Mouse (Mus musculus): ENCODE measurements at regions not wholly inside any gene's neighbourhood (a gene's known extent, or its start where the extent isn't known, plus 50 kb on each side); places are given as distances from the start of the nearest gene placed in this dataset.

GRCm38 (mm10) chr9:51379589-51379988, 50.9 kb upstream of the 1810046K07Rik start:
- no peak for DNase-seq (ENCODE audit: low read depth)

- no peak for DNase-seq (ENCODE audit: low read depth)
Measured at GRCm38 (mm10) chr9:51393921-51394320, 65.2 kb upstream of the 1810046K07Rik start.

DNA sequence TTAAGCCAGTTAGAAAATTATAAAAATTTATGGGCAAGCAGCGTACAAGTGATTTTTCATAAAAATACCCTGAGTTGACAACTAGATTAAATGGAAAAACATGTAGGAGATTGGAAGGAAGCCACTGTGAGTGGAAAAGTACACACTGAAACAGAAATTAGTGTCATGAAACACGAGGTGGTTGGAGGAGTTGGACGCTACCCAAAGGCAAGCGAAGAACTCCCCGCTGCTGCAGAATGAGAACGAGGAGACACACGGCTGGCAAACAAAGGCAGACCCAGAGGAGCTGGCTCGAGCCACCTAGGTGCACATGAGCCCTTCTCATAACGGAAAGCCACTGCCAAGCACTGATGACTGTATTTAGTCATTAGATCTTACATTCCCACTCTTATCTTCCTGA, 65.7 kb upstream of the 1810046K07Rik start:
- no peak for DNase-seq (ENCODE audit: low read depth)

DNA sequence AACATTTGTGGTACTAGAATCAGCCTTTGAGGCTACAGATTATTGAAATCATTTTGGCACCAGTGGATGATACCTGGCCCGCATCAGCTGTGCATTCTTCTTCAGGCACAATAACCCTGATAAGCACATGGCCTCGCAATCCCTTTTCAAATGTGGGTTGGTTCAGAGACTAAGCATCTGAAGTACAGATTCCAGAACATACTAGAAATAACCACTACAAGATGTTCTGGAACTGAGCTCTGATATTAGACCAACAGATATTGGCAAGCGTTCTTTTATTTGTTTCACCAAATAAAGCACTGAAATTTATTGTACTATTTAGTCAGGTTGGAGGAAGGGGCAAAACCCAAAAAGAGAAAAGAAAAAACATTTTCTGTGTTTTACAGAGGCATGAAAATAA, 68.1 kb upstream of the 1810046K07Rik start:
- DNase-seq (ENCODE audit: low read depth) = no peak

DNA sequence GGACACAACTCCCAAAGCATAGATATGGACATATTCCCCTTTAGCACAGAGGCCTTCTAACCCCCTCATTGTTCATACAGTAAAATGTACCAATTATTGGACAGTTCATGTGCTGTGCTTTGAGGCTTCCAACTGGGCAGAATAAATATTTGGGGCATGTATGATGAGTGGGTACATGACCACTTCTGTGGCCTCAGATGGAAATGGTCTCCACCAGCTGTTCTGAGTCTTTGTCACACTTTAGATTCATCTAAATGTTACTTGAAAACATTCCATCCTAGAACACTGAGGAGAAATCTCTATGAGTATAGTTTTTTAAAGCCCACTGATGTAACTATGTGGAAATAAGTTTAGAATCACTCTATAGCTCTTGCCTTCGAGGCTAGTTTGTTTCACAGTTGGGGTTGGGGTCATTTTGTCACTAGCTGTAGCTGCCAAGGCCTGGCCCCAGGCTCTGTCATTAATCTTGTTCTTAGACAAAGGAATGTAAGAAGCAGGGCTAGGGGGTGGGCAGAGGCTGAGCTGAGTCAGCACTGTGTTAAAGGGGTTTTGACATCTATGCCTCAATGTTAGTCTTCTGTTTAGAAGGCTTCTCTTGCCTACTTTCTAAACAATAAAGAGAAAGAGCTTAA, 69.0 kb upstream of the 1810046K07Rik start:
- no peak for DNase-seq (ENCODE audit: low read depth)

DNA sequence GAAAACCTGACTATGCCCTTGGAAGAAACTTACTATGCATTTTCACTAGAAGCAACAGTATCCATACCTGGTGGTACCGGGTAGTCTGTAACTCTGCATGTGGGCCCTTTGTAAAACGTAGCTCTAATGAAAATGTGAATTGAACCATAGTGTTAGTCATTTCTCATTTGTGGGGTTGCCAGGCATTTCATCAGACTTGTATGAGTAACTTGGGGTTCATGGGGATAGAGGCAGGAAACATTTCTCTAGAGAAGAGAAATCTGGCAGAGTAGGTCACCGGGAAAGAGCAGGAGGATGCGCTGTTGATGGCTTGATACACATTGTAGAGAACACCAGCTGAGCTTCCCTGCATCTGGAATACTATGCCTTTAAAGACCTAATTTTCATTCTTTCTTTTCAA, 70.2 kb upstream of the 1810046K07Rik start:
- no peak for DNase-seq (ENCODE audit: low read depth)

DNA sequence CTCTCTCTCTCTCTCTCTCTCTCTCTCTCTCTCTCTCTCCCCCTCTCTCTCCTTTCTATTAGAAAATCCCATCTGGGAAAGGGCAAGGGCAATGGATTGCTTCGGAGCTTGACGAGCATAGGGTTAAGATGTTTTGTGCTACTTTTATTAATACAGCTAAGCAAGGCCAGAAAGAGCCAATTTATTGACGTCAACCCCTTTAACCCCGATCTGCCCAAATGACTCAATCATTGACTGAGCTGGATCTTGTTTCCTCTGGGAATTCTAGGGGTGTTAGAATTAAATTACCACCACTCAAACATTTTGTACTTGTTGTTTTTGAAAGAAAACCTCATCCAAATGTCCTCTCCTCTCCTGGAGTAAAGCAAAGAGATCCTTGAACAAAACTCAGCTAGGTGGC, 70.6 kb upstream of the 1810046K07Rik start:
- no peak for DNase-seq (ENCODE audit: low read depth)

- no peak for DNase-seq (ENCODE audit: low read depth)
Measured at GRCm38 (mm10) chr9:51401779-51402178, 73.1 kb upstream of the 1810046K07Rik start.

DNA sequence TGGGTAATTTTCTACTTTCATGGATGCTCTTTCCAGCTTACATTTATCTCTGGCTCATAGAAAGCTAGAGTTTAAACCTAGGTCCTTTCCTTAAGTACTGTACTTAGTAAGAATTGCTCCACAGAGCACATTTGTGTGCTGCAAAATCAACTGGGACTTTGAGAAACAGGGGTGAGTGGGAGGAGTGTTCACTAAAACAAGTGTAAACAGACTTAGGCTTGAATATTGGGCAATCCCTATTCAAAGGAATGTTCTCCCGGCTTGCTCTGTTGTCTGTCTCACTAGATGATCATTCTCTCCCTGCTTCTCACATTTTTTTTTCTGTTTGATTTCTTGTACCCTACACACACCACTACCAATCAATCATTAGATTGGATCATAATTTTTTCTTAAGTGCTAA, 79.3 kb upstream of the 1810046K07Rik start:
- DNase-seq (ENCODE audit: low read depth) = peak; percentile 45

DNA sequence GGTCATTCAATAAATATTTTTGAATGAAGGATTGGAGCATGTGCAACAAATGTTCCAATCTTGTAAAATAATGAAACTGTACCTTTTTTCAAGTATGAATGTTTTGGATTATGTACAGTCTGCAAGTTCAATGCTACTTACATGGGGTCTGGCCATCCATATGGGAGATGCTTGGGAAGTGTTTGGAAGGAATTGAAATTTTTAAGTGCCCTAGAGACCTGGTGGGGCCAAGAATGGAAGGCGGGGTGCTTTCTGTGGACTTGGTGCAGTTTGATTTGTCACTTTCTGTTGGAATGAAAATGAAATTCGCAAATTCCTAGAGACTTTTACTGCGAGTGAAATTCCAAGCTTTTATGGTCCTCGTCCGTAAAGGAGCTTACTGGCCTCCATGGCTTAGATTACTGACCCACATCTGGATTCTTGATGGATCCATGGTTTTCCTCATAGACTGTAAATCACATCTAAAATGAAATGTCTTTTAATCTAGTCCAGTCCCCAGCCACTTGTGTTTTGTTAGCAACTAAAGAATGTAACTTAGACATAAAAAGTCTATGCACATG, 90.3 kb upstream of the 1810046K07Rik start:
- no peak for DNase-seq (ENCODE audit: low read depth)

GRCm38 (mm10) chr9:51422553-51422952, 93.8 kb upstream of the 1810046K07Rik start:
- no peak for DNase-seq (ENCODE audit: low read depth)

- no peak for DNase-seq (ENCODE audit: low read depth)
Measured at GRCm38 (mm10) chr9:51423341-51423740, 94.6 kb upstream of the 1810046K07Rik start.

DNA sequence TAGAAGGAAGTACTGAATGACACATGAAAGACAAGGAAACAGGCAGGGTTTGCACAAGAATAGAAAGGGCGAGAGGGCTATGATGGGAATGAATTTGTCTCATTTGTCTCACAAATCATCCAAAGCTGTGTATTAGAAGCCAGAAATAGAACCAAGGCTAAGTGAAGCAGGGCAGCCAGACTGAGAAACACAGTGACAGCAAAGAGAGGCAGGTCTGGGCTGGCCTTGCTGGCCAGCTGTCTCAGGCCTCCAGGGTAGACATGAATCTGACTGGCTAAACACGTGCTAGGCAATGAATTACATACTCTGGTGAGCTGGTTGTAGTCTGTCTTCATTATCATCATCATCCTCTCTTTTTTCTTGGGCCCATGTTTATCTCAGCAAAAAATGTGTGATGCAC, 101.7 kb upstream of the 1810046K07Rik start:
- peak; percentile 31 for DNase-seq (ENCODE audit: low read depth)

DNA sequence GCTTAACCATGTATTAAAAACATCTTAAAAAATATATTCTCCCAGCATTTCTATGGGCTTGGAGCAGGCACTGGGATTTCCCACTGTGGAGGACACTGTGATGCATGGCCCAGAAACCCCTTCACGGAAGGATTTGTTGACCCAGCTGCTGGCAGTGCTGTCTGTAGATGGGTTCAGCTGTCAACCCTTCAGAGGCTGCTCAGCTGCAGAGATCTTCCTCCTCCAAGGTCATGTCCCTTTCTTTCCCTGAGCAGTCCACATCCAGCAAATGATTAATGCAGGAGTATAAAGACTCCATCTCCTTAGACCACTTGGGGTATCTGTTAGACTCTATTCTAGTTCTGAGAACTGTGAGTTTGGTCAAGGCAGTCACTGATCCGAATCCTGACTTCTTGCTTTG, 108.4 kb upstream of the 1810046K07Rik start:
- no peak for DNase-seq (ENCODE audit: low read depth)

- DNase-seq (ENCODE audit: low read depth) = no peak
Measured at GRCm38 (mm10) chr9:51441773-51442381, 113.2 kb upstream of the 1810046K07Rik start.

- DNase-seq (ENCODE audit: low read depth) = no peak
Measured at GRCm38 (mm10) chr9:51455690-51456089, 127.0 kb upstream of the 1810046K07Rik start.

DNA sequence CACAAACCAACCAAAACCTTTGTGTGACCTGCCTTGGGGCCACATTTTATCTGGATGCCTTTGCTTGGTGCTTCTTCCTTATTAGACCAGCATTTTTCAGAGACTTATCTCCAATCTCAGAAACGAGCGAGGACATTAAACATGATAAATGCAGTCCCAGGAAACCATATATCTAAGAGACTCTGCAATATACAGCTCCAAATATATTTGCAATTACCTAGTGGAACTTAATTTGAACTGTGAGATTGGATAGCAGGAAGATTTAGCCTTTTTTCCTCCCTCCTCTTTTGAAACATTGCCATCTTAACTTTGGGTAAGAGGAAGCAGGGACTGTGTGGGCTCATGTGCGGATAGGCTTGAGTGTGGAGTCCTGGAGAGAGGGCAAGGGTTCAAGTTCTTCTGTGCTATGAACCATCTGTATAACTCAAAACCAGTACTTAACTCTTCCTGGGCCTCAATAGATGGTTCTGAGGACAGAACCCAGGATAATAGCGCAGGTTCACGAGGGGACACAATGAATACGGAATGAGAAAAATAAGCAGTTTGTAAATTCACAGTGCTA, 133.8 kb upstream of the 1810046K07Rik start:
- no peak for DNase-seq (ENCODE audit: low read depth)

- no peak for DNase-seq (ENCODE audit: low read depth)
Measured at GRCm38 (mm10) chr9:51470031-51470430, 141.3 kb upstream of the 1810046K07Rik start.

- DNase-seq (ENCODE audit: low read depth) = no peak
Measured at GRCm38 (mm10) chr9:51476511-51477056, 147.9 kb upstream of the 1810046K07Rik start.

GRCm38 (mm10) chr9:51487840-51488239, 159.1 kb upstream of the 1810046K07Rik start:
- DNase-seq (ENCODE audit: low read depth) = no peak

DNA sequence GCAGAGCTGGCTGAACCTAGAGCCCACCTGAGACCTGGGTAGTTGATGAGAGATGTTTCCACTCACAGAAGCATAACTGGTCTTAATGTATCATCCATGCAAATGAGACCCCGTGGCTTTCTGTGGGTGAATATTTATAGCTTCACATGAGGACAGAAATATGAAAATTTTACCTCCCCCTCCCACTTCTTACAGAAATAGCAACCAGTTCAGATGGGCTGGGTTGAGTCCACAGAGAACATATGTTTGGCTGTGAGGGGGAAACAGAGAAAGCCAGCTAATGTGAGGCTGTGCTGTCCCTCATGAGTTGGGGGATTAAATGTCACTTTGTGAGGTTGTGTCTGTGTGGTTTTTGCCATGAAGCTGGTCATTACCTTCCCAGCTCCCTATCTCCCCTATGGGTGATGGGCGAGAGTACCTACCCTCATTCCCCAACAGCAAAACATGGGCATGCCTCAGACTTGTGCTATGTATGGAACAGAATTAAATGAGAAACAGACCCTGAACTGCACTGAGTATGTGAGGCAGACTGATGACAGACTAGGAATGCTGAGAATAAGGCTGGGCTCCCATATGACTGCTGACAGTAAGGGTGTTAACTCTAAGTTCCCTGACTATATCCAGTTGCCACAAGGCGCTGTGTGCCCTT, 178.7 kb upstream of the 1810046K07Rik start:
- no peak for DNase-seq (ENCODE audit: low read depth)

- DNase-seq (ENCODE audit: low read depth) = no peak
Measured at GRCm38 (mm10) chr9:51517643-51518042, 188.9 kb upstream of the 1810046K07Rik start.
